Mouse (Mus musculus): ENCODE results near the gene Nfyc.

GRCm38 (mm10) chr4:120746552-120747150 is 84.7 kb downstream of the Nfyc start:
- no peak for TF ChIP-seq TCF3 (IDR thresholded peaks at IDR 0.05; ENCODE audit: insufficient read length, low read depth)
- TF ChIP-seq POLR2A (IDR thresholded peaks at IDR 0.05; ENCODE audit: insufficient read length, low read depth), result no peak

Data from myocyte (in vitro differentiated cells).